Mouse (Mus musculus) embryonic fibroblast, embryonic 13.5 days (primary cell): Measurements from ENCODE around the gene Ptpn13. TPM values are rescaled to one million over a fixed set of nuclear protein-coding genes. Genes with fewer than 3 reads are reported as not detected.

Experiments used
- H3K27ac ChIP-seq: 2 replicates; pipeline ENCODE4 v1.5.1; 2012; ENCODE audit warnings: low read length, control low read depth, inconsistent platforms; ENCODE audit not compliant: insufficient read depth
- H3K4me1 ChIP-seq: 2 replicates; pipeline ENCODE4 v1.6.1; 2011; ENCODE audit warnings: low read length; ENCODE audit not compliant: control insufficient read depth, insufficient read depth
- H3K4me3 ChIP-seq: 2 replicates; pipeline ENCODE4 v1.5.1; 2011; ENCODE audit warnings: mild to moderate bottlenecking, control low read depth, low read length; ENCODE audit not compliant: insufficient read depth
- CTCF ChIP-seq: IDR thresholded peaks from 2 replicates; pipeline ENCODE4 v1.5.1; 2011; ENCODE audit warnings: mild to moderate bottlenecking, control low read depth, low read length, moderate library complexity, borderline replicate concordance; ENCODE audit not compliant: insufficient read depth
- POLR2A ChIP-seq: IDR thresholded peaks from 2 replicates; pipeline ENCODE4 v1.6.1; 2011; ENCODE audit warnings: low read depth, mild to moderate bottlenecking, control low read depth, low read length, moderate library complexity
- polyA plus RNA-seq: library from polyadenylated mRNA; stranded (reverse); fragments of >200 nt; gene quantifications from 2 replicates; pipeline ENCODE4 v1.2.4, GENCODE M21; 2011; ENCODE audit warnings: low read depth; ENCODE audit not compliant: missing spikeins, insufficient read length

The Ptpn13 gene
- polyA plus RNA-seq, 1 experiment, result 10.6 TPM

GRCm38 (mm10) chr5:103436039-103436944 is 11.3 kb downstream of the Ptpn13 start:
- no peak for TF ChIP-seq POLR2A
- TF ChIP-seq CTCF, result no peak
- no peaks in the 10 kb centered on the region; the same call in 1 of the 2 replicates for H3K4me1 ChIP-seq
- H3K27ac ChIP-seq, result no peak overlapping the region
- H3K4me3 ChIP-seq, result no peak overlapping the region

- H3K4me1 ChIP-seq, result no peaks in the 10 kb centered on the region; the same call in 1 of the 2 replicates
- TF ChIP-seq CTCF (no peak), POLR2A (no peak)
- H3K27ac ChIP-seq, result no peak overlapping the region
- H3K4me3 ChIP-seq, result no peak overlapping the region
Measured at GRCm38 (mm10) chr5:103437714-103438113, 12.7 kb downstream of the Ptpn13 start.

GRCm38 (mm10) chr5:103439171-103439570 is 14.2 kb downstream of the Ptpn13 start:
- no peak for TF ChIP-seq CTCF
- TF ChIP-seq POLR2A, result no peak
- Histone ChIP-seq H3K27ac (no peak overlapping the region), H3K4me1 (no peaks in the 10 kb centered on the region; the same call in 1 of the 2 replicates), H3K4me3 (no peak overlapping the region)

GRCm38 (mm10) chr5:103440418-103441276 is 15.7 kb downstream of the Ptpn13 start:
- no peak overlapping the region for H3K27ac ChIP-seq

GRCm38 (mm10) chr5:103441706-103442105 is 16.7 kb downstream of the Ptpn13 start:
- H3K27ac ChIP-seq, result no peak overlapping the region
- H3K4me3 ChIP-seq, result no peak overlapping the region
- no peaks in the 10 kb centered on the region; the same call in 1 of the 2 replicates for H3K4me1 ChIP-seq
- TF ChIP-seq POLR2A (no peak), CTCF (no peak)

More at GRCm38 (mm10) chr5:103440418-103441276, 15.7 kb downstream of the Ptpn13 start:
- H3K4me3 ChIP-seq, result no peak overlapping the region
- no peaks in the 10 kb centered on the region; the same call in 1 of the 2 replicates for H3K4me1 ChIP-seq
- TF ChIP-seq CTCF, result no peak
- no peak for TF ChIP-seq POLR2A

- Histone ChIP-seq H3K27ac (no peak overlapping the region), H3K4me1 (no peaks in the 10 kb centered on the region), H3K4me3 (no peak overlapping the region)
- no peak for TF ChIP-seq POLR2A
- no peak for TF ChIP-seq CTCF
Measured at GRCm38 (mm10) chr5:103442269-103442688, 17.3 kb downstream of the Ptpn13 start.

- Histone ChIP-seq H3K27ac (no peak overlapping the region), H3K4me3 (no peak overlapping the region), H3K4me1 (no peaks in the 10 kb centered on the region)
- TF ChIP-seq POLR2A (no peak), CTCF (no peak)
Measured at GRCm38 (mm10) chr5:103442921-103443320, 17.9 kb downstream of the Ptpn13 start.

GRCm38 (mm10) chr5:103445383-103445782 is 20.4 kb downstream of the Ptpn13 start:
- no peak overlapping the region for H3K27ac ChIP-seq
- H3K4me1 ChIP-seq, result no peaks in the 10 kb centered on the region
- no peak overlapping the region for H3K4me3 ChIP-seq
- TF ChIP-seq POLR2A (no peak), CTCF (no peak)

GRCm38 (mm10) chr5:103447806-103448416 is 22.9 kb downstream of the Ptpn13 start:
- no peak overlapping the region for H3K27ac ChIP-seq
- no peak overlapping the region for H3K4me3 ChIP-seq
- H3K4me1 ChIP-seq, result no peaks in the 10 kb centered on the region
- TF ChIP-seq CTCF (no peak), POLR2A (no peak)
